Mouse (Mus musculus) MEL (cell line): ENCODE measurements around the gene Lemd1. TPM values are rescaled to one million over a fixed set of nuclear protein-coding genes. Genes with fewer than 3 reads are reported as not detected.

ENCODE experiments used
- DNase-seq: peaks from one replicate; pipeline ENCODE4 v3.0.0; 2011; ENCODE audit warnings: low read depth, low spot score
- H3K27ac ChIP-seq: 2 replicates; pipeline ENCODE4 v1.5.1; 2012; ENCODE audit warnings: low read depth, mild to moderate bottlenecking, control low read depth, low read length, moderate library complexity; ENCODE audit not compliant: control insufficient read depth
- H3K27me3 ChIP-seq, 2 experiments: fragments of 150-350 bp in 1 of 2; sonication (generic) in 1 of 2; 2 replicates each; pipeline ENCODE4 v1.6.1; 2012; ENCODE audit warnings: low read length in 2 of 2, mild to moderate bottlenecking in 2 of 2, improper control_type of control experiment in 1 of 2, moderate library complexity in 1 of 2; ENCODE audit not compliant: insufficient read depth in 2 of 2, control insufficient read depth in 1 of 2
- H3K36me3 ChIP-seq, 2 experiments: 2 replicates each; pipeline ENCODE4 v1.6.1; 2012 to 2014; ENCODE audit warnings: low read length in 2 of 2, improper control_type of control experiment in 1 of 2, inconsistent platforms in 1 of 2, mild to moderate bottlenecking in 1 of 2; ENCODE audit not compliant: insufficient read depth in 2 of 2, control insufficient read depth in 1 of 2
- H3K4me1 ChIP-seq, 2 experiments: fragments of 150-350 bp in 1 of 2; sonication (generic) in 1 of 2; 2 replicates each; pipeline ENCODE4 v1.6.1; 2012; ENCODE audit warnings: low read length in 2 of 2, improper control_type of control experiment in 1 of 2, mild to moderate bottlenecking in 1 of 2; ENCODE audit not compliant: insufficient read depth in 2 of 2, control insufficient read depth in 1 of 2
- H3K4me3 ChIP-seq, 2 experiments: fragments of 150-350 bp in 1 of 2; sonication (generic) in 1 of 2; 2 replicates each; pipeline ENCODE4 v1.5.1; 2012; ENCODE audit warnings: low read depth in 2 of 2, low read length in 2 of 2, mild to moderate bottlenecking in 2 of 2, moderate library complexity in 2 of 2, control low read depth in 1 of 2, improper control_type of control experiment in 1 of 2; ENCODE audit not compliant: control insufficient read depth in 1 of 2, insufficient read depth in 1 of 2
- H3K79me2 ChIP-seq: 2 replicates; pipeline ENCODE4 v1.6.1; 2012; ENCODE audit warnings: mild to moderate bottlenecking, low read length, moderate library complexity; ENCODE audit not compliant: control insufficient read depth, poor library complexity, insufficient read depth
- H3K9ac ChIP-seq: 2 replicates; pipeline ENCODE4 v1.6.1; 2012; ENCODE audit warnings: low read depth, mild to moderate bottlenecking, control low read depth, low read length, moderate library complexity; ENCODE audit not compliant: control insufficient read depth, poor library complexity, severe bottlenecking
- H3K9me3 ChIP-seq: fragments of 150-350 bp; sonication (generic); replicated peaks from 2 replicates; pipeline ENCODE4 v1.6.1; 2012; ENCODE audit warnings: mild to moderate bottlenecking, low read length, improper control_type of control experiment, moderate library complexity; ENCODE audit not compliant: insufficient read depth
- CTCF ChIP-seq, 3 experiments: IDR thresholded peaks in 2 of 3; conservative IDR thresholded peaks in 1 of 3; 2 replicates each; pipeline ENCODE4 v1.5.1; 2011 to 2012; ENCODE audit warnings: low read length in 3 of 3, low read depth in 2 of 3, mild to moderate bottlenecking in 2 of 3, improper control_type of control experiment in 1 of 3, inconsistent platforms in 1 of 3, mixed read lengths in 1 of 3, moderate library complexity in 1 of 3; ENCODE audit not compliant: control insufficient read depth in 1 of 3, insufficient read depth in 1 of 3, poor library complexity in 1 of 3, severe bottlenecking in 1 of 3
- E2F4 ChIP-seq: IDR thresholded peaks from 2 replicates; pipeline ENCODE4 v1.6.1; 2011; ENCODE audit warnings: low read depth, low read length, improper control_type of control experiment, borderline replicate concordance
- ELF1 ChIP-seq: IDR thresholded peaks from 2 replicates; pipeline ENCODE4 v1.6.1; 2014; ENCODE audit warnings: low read depth, mild to moderate bottlenecking, inconsistent platforms, low read length, improper control_type of control experiment, moderate library complexity
- ETS1 ChIP-seq: IDR thresholded peaks from 2 replicates; pipeline ENCODE4 v1.6.1; 2012; ENCODE audit warnings: low read depth, mild to moderate bottlenecking, inconsistent platforms, low read length, improper control_type of control experiment, moderate library complexity
- GABPA ChIP-seq: IDR thresholded peaks from 2 replicates; pipeline ENCODE4 v1.6.1; 2012; ENCODE audit warnings: low read depth, mild to moderate bottlenecking, inconsistent platforms, low read length, improper control_type of control experiment, moderate library complexity
- GATA1 ChIP-seq: IDR thresholded peaks from 2 replicates; pipeline ENCODE4 v1.6.1; 2011; ENCODE audit warnings: low read depth, low read length, improper control_type of control experiment
- JUND ChIP-seq: IDR thresholded peaks from 2 replicates; pipeline ENCODE4 v1.6.1; 2011; ENCODE audit warnings: low read depth, mild to moderate bottlenecking, improper control_type of control experiment, low read length
- KAT2A ChIP-seq: conservative IDR thresholded peaks from 2 replicates; pipeline ENCODE4 v1.6.1; 2012; ENCODE audit warnings: low read depth, low read length, improper control_type of control experiment, inconsistent platforms
- MEF2A ChIP-seq: IDR thresholded peaks from 2 replicates; pipeline ENCODE4 v1.6.1; 2014; ENCODE audit warnings: low read depth, mild to moderate bottlenecking, inconsistent platforms, low read length, improper control_type of control experiment; ENCODE audit not compliant: poor library complexity, insufficient replicate concordance, severe bottlenecking; ENCODE audit errors: extremely low read depth
- MXI1 ChIP-seq: IDR thresholded peaks from 2 replicates; pipeline ENCODE4 v1.6.1; 2011; ENCODE audit warnings: mild to moderate bottlenecking, low read depth, low read length, improper control_type of control experiment
- MYC ChIP-seq: IDR thresholded peaks from 2 replicates; pipeline ENCODE4 v1.6.1; 2011; ENCODE audit warnings: low read depth, mild to moderate bottlenecking, low read length, improper control_type of control experiment, moderate library complexity
- POLR2A ChIP-seq, 2 experiments: IDR thresholded peaks; 2 replicates each; pipeline ENCODE4 v1.6.1; 2011 to 2012; ENCODE audit warnings: low read length in 2 of 2, mild to moderate bottlenecking in 2 of 2, control low read depth in 1 of 2, improper control_type of control experiment in 1 of 2, low read depth in 1 of 2, moderate library complexity in 1 of 2; ENCODE audit not compliant: control insufficient read depth in 1 of 2, insufficient read depth in 1 of 2, poor library complexity in 1 of 2
- POLR2AphosphoS2 ChIP-seq: IDR thresholded peaks from 2 replicates; pipeline ENCODE4 v1.6.1; 2011; ENCODE audit warnings: low read length, improper control_type of control experiment
- POLR2AphosphoS5 ChIP-seq: IDR thresholded peaks from 2 replicates; pipeline ENCODE4 v1.6.1; 2012; ENCODE audit warnings: low read depth, borderline replicate concordance, mild to moderate bottlenecking, inconsistent platforms, low read length, moderate library complexity, mixed read lengths
- RAD21 ChIP-seq: IDR thresholded peaks from 2 replicates; pipeline ENCODE4 v1.6.1; 2011; ENCODE audit warnings: mild to moderate bottlenecking, low read depth, low read length, improper control_type of control experiment
- SMC3 ChIP-seq: IDR thresholded peaks from 2 replicates; pipeline ENCODE4 v1.6.1; 2011; ENCODE audit warnings: low read depth, low read length, improper control_type of control experiment
- UBTF ChIP-seq: IDR thresholded peaks from 2 replicates; pipeline ENCODE4 v1.6.1; 2012; ENCODE audit warnings: low read depth, mild to moderate bottlenecking, inconsistent platforms, low read length, improper control_type of control experiment, moderate library complexity, borderline replicate concordance; ENCODE audit not compliant: insufficient read depth
- USF1 ChIP-seq: IDR thresholded peaks from 2 replicates; pipeline ENCODE4 v1.6.1; 2014; ENCODE audit warnings: low read depth, mild to moderate bottlenecking, inconsistent platforms, low read length, improper control_type of control experiment, moderate library complexity
- USF2 ChIP-seq, 2 experiments: IDR thresholded peaks; 2 replicates each; pipeline ENCODE4 v1.6.1; 2011 to 2012; ENCODE audit warnings: improper control_type of control experiment in 2 of 2, low read length in 2 of 2, borderline replicate concordance in 1 of 2, inconsistent platforms in 1 of 2, low read depth in 1 of 2, mild to moderate bottlenecking in 1 of 2; ENCODE audit not compliant: insufficient read depth in 1 of 2
- ZC3H11A ChIP-seq: IDR thresholded peaks from 2 replicates; pipeline ENCODE4 v1.6.1; 2012; ENCODE audit warnings: low read depth, mild to moderate bottlenecking, inconsistent platforms, low read length, improper control_type of control experiment
- ZKSCAN1 ChIP-seq: IDR thresholded peaks from 2 replicates; pipeline ENCODE4 v1.6.1; 2012; ENCODE audit warnings: low read depth, mild to moderate bottlenecking, inconsistent platforms, low read length, improper control_type of control experiment, moderate library complexity
- ZMIZ1 ChIP-seq: IDR thresholded peaks from 2 replicates; pipeline ENCODE4 v1.6.1; 2012; ENCODE audit warnings: low read depth, mild to moderate bottlenecking, inconsistent platforms, low read length, improper control_type of control experiment, moderate library complexity
- polyA plus RNA-seq, 2 experiments: library from polyadenylated mRNA; stranded (reverse) in 1 of 2; unstranded in 1 of 2; fragments of >175 nt in 1 of 2; fragments of >200 nt in 1 of 2; gene quantifications; 2 replicates each; pipeline versions ENCODE4 v1.2.1 to v1.2.4; 2012; ENCODE audit warnings: low replicate concordance in 2 of 2, low read depth in 1 of 2; ENCODE audit not compliant: insufficient read length in 2 of 2, insufficient read depth in 1 of 2, missing spikeins in 1 of 2
- total RNA-seq: library from RNA; depleted of rRNA; stranded (reverse); fragments of 300-350 nt; gene quantifications from 2 replicates; pipeline ENCODE4 v1.2.3, GENCODE M21; 2012

Gene Lemd1
- total and polyA plus RNA-seq, 3 experiments = not detected

DNA sequence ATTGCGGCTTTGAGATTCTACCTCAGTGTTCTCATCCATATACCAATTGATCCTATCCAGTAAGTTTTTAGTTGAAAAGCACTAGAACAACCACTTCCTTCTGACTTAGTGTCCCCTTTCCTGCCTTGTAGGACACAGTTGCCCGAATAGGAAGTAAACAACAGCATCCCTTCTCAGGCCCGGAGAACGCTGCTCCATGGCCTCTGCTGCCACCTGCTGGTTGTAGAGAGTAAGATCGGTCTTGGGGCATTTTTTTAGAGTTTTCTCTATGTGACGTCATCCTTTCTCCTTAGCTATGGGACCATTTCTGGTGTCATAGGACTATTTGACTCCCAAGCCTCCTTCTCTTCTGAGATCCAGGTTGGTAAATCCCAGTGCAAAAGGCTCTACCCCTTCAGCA, 35.5 kb upstream of the Lemd1 start (continued):
- TF ChIP-seq POLR2AphosphoS5 (no peak), E2F4 (no peak), USF2 (IDR thresholded peaks at IDR 0.05; ENCODE audit: borderline replicate concordance in 1 of 2, insufficient read depth in 1 of 2, low read depth in 1 of 2, low read length in 2 of 2) (no peak), JUND (peak; percentile 77; the same call in 1 of the 2 replicates), POLR2A (IDR thresholded peaks at IDR 0.05; ENCODE audit: control insufficient read depth in 1 of 2, insufficient read depth in 1 of 2, low read depth in 1 of 2, low read length in 2 of 2, poor library complexity in 1 of 2) (no peak), GABPA (no peak), ZMIZ1 (no peak), POLR2AphosphoS2 (no peak), ETS1 (no peak; the same call in 1 of the 2 replicates)

DNA sequence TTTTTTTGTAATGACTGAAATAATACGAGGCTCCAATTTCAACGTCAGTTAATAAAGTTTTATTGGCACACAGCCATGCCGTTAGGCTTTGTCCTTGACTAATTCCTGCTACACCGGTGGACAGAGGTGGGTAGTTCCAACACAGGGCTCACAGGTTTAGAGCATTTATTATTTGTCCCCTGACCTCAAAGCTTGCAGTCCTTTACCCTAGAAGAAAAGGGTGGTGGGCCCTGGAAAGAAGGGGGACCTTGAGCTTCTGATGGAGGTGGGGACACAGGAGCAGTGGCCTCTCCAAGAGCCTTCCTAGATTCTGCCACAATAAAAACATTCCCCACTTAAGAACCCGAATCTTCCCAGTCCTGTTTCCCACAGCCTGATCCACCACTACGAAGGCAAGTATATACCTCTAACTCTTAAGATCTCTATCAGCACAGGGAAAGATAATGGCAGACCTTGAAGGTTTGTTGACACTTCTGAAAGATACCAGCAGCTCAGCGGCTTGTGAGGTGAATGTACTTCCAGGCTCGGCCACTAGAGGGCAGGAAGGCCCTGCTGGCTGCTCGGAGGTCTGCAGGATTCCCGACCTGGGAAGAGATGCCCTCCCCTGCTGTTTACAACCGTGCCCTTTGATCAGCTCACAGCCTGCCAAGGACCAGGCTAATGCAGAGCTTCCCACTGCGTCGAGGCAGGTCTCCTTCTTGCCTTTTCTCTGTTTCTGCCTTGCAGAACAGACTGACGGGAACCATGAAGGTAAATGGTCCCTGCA, 34.0 kb upstream of the Lemd1 start:
- Histone ChIP-seq H3K4me3 (no peak overlapping the region), H3K27me3 (peaks cover 4 to 8% of the 10 kb centered on the region in 2 experiments; a peak in 3 of 4 replicates), H3K9ac (no peak overlapping the region)
- peak; percentile 81 for DNase-seq
- TF ChIP-seq SMC3 (peak; percentile 73), CTCF (IDR thresholded peaks at IDR 0.05 in 2 of 3, conservative IDR thresholded peaks at IDR 0.05 in 1 of 3; ENCODE audit: control insufficient read depth in 1 of 3, insufficient read depth in 1 of 3, low read depth in 2 of 3, low read length in 3 of 3, poor library complexity in 1 of 3, severe bottlenecking in 1 of 3) (peak; percentile 87 to 98 (median 98)), GATA1 (peak; percentile 33; the same call in 1 of the 2 replicates), RAD21 (peak; percentile 75), ZC3H11A (peak; percentile 38; the same call in 1 of the 2 replicates), MXI1 (no peak), USF2 (IDR thresholded peaks at IDR 0.05; ENCODE audit: borderline replicate concordance in 1 of 2, insufficient read depth in 1 of 2, low read depth in 1 of 2, low read length in 2 of 2) (no peak)
- TF ChIP-seq, all 39 proteins: peak for 5
- no peaks in the 10 kb centered on the region for H3K79me2 ChIP-seq
- H3K4me1 ChIP-seq = no peaks in the 10 kb centered on the region
- no peaks in the 10 kb centered on the region for H3K9me3 ChIP-seq
- no peaks in the 10 kb centered on the region; a peak in 1 of 4 replicates for H3K36me3 ChIP-seq
- no peak overlapping the region for H3K27ac ChIP-seq

DNA sequence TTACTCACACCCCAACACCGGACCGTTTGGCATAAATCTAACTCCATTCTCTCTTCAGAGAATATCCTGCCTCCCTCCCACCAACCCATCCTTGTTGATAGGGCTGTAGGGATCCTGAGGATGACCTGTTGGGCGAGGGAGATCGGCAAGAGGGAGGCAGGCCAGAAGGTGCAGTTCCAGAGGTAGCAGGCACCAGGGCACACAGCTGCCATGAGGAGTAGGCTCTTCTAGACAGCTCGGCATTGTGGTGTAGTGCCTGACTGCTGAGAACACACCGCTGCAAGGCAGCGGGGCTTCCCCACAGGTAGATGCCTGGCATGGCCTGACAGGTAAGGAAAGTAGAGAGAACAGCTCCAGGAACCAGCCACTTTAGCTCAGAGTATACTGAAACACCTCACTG, 33.4 kb upstream of the Lemd1 start:
- Histone ChIP-seq H3K27me3 (peaks cover 4 to 8% of the 10 kb centered on the region in 2 experiments; a peak in 3 of 4 replicates), H3K36me3 (no peaks in the 10 kb centered on the region; a peak in 1 of 4 replicates), H3K9ac (no peak overlapping the region), H3K4me1 (no peaks in the 10 kb centered on the region), H3K79me2 (no peaks in the 10 kb centered on the region), H3K4me3 (no peak overlapping the region), H3K27ac (no peak overlapping the region), H3K9me3 (no peaks in the 10 kb centered on the region)
- no peak for DNase-seq
- TF ChIP-seq POLR2A (IDR thresholded peaks at IDR 0.05; ENCODE audit: control insufficient read depth in 1 of 2, insufficient read depth in 1 of 2, low read depth in 1 of 2, low read length in 2 of 2, poor library complexity in 1 of 2) (no peak), USF2 (IDR thresholded peaks at IDR 0.05; ENCODE audit: borderline replicate concordance in 1 of 2, insufficient read depth in 1 of 2, low read depth in 1 of 2, low read length in 2 of 2) (no peak), KAT2A (no peak), MYC (no peak), ZKSCAN1 (no peak), JUND (no peak), MEF2A (no peak), UBTF (no peak), GATA1 (no peak), ELF1 (no peak), MXI1 (no peak), E2F4 (no peak), POLR2AphosphoS2 (no peak), USF1 (no peak), SMC3 (no peak)
